Mouse (Mus musculus) liver, adult 2 months (tissue): ENCODE measurements around the gene Ssh3. TPM values are rescaled to one million over a fixed set of nuclear protein-coding genes. Genes with fewer than 3 reads are reported as not detected.
A peak's percentile ranks its signal among the peaks of the same experiment; 100 is the strongest.
"Not testable (repeated sequence)": the region's sequence is repeated elsewhere in the genome, so short reads cannot be mapped to it uniquely, and the experiment has no call there.

Experiments used
- DNase-seq: peaks from one replicate; pipeline ENCODE4 v3.0.0-alpha.2; 2011; ENCODE audit warnings: low read depth, low spot score; ENCODE audit errors: extremely low read depth
- H3K27ac ChIP-seq: fragments of 200-500 bp; replicated peaks from 2 replicates; pipeline ENCODE4 v1.5.1; 2012; ENCODE audit warnings: low read depth, mild to moderate bottlenecking, control low read depth, inconsistent platforms, low read length; ENCODE audit not compliant: insufficient read depth
- H3K27me3 ChIP-seq: fragments of 200-500 bp; 2 replicates; pipeline ENCODE4 v1.6.1; 2012; ENCODE audit warnings: mild to moderate bottlenecking, moderate library complexity, low read length, inconsistent platforms; ENCODE audit not compliant: control insufficient read depth, insufficient read depth
- H3K36me3 ChIP-seq: fragments of 200-500 bp; 2 replicates; pipeline ENCODE4 v1.6.1; 2012; ENCODE audit warnings: low read length, inconsistent platforms; ENCODE audit not compliant: control insufficient read depth, insufficient read depth
- H3K4me1 ChIP-seq: fragments of 200-500 bp; 2 replicates; pipeline ENCODE4 v1.6.1; 2011; ENCODE audit warnings: low read length; ENCODE audit not compliant: control insufficient read depth, insufficient read depth
- H3K4me3 ChIP-seq: fragments of 200-500 bp; 2 replicates; pipeline ENCODE4 v1.5.1; 2011; ENCODE audit warnings: low read depth, mild to moderate bottlenecking, control low read depth, low read length, moderate library complexity; ENCODE audit not compliant: insufficient read depth
- H3K79me2 ChIP-seq: fragments of 200-500 bp; 2 replicates; pipeline ENCODE4 v1.6.1; 2012; ENCODE audit warnings: inconsistent platforms, mild to moderate bottlenecking, low read length, moderate library complexity; ENCODE audit not compliant: control insufficient read depth, insufficient read depth
- H3K9ac ChIP-seq: fragments of 200-500 bp; 2 replicates; pipeline ENCODE4 v1.6.1; 2012; ENCODE audit warnings: low read depth, mild to moderate bottlenecking, control low read depth, inconsistent platforms, low read length
- CTCF ChIP-seq: fragments of 200-500 bp; IDR thresholded peaks from 2 replicates; pipeline ENCODE4 v1.5.1; 2011; ENCODE audit warnings: low read depth, low read length, control low read depth
- POLR2A ChIP-seq: fragments of 200-500 bp; IDR thresholded peaks from 2 replicates; pipeline ENCODE4 v1.6.1; 2011; ENCODE audit warnings: low read length, control low read depth; ENCODE audit not compliant: insufficient read depth; ENCODE audit errors: extremely low read depth
- whole genome bisulfite sequencing: fragments of 180-500 bp; shearing (Covaris S2); methylation state at CpG from one replicate; pipeline ENCODE4 v1.1.7; 2018; 5-methylcytosine and 5-hydroxymethylcytosine counted together
- polyA plus RNA-seq: library from polyadenylated mRNA; depleted of rRNA; stranded (reverse); fragments of >200 nt; gene quantifications from 2 replicates; pipeline ENCODE4 v1.2.3, GENCODE M21; 2012
- total RNA-seq: library from RNA; depleted of rRNA; stranded (reverse); fragments of >200 nt; gene quantifications from 2 replicates; pipeline ENCODE4 v1.2.3, GENCODE M21; 2014

Ssh3 gene
- total and polyA plus RNA-seq, 2 experiments, result 11.5 to 29.2 TPM

GRCm38 (mm10) chr19:4261038-4261698, 7.8 kb downstream of the Ssh3 start:
- WGBS, result 55% methylated on average over 8 of the region's 8 CpGs

GRCm38 (mm10) chr19:4257897-4258252, 11.1 kb downstream of the Ssh3 start:
- Histone ChIP-seq H3K27me3 (no peaks in the 10 kb centered on the region), H3K36me3 (no peaks in the 10 kb centered on the region), H3K4me3 (no peak overlapping the region), H3K79me2 (no peaks in the 10 kb centered on the region), H3K27ac (no peak overlapping the region), H3K9ac (no peak overlapping the region; the same call in 1 of the 2 replicates), H3K4me1 (no peaks in the 10 kb centered on the region)
- TF ChIP-seq POLR2A, result no peak
- TF ChIP-seq CTCF, result no peak
- WGBS, result 40% methylated on average over 12 of the region's 12 CpGs
- DNase-seq, result no peak

More at GRCm38 (mm10) chr19:4261038-4261698, 7.8 kb downstream of the Ssh3 start:
- H3K9ac ChIP-seq, result no peak overlapping the region
- H3K79me2 ChIP-seq, result no peaks in the 10 kb centered on the region
- no peak for DNase-seq
- H3K4me3 ChIP-seq, result no peak overlapping the region
- H3K4me1 ChIP-seq, result no peaks in the 10 kb centered on the region; the same call in 1 of the 2 replicates
- no peaks in the 10 kb centered on the region for H3K36me3 ChIP-seq
- TF ChIP-seq POLR2A (no peak), CTCF (no peak)
- H3K27me3 ChIP-seq, result no peaks in the 10 kb centered on the region
- H3K27ac ChIP-seq, result no peak overlapping the region

GRCm38 (mm10) chr19:4257216-4257896, 11.6 kb downstream of the Ssh3 start:
- 2% methylated on average over 41 of the region's 41 CpGs for WGBS
- H3K79me2 ChIP-seq, result no peaks in the 10 kb centered on the region
- TF ChIP-seq POLR2A (no peak), CTCF (peak; percentile 95)
- H3K4me3 ChIP-seq, result peak overlapping the region; percentile 67
- no peaks in the 10 kb centered on the region for H3K36me3 ChIP-seq
- H3K27ac ChIP-seq, result no peak overlapping the region
- DNase-seq, result peak; percentile 84
- peak overlapping the region; percentile 50 for H3K9ac ChIP-seq
- H3K27me3 ChIP-seq, result no peaks in the 10 kb centered on the region
- H3K4me1 ChIP-seq, result no peaks in the 10 kb centered on the region

- no peaks in the 10 kb centered on the region for H3K27me3 ChIP-seq
- H3K27ac ChIP-seq, result no peak overlapping the region
- DNase-seq, result no peak
- H3K4me3 ChIP-seq, result no peak overlapping the region
- no peaks in the 10 kb centered on the region for H3K79me2 ChIP-seq
- no peaks in the 10 kb centered on the region for H3K36me3 ChIP-seq
- no peak overlapping the region for H3K9ac ChIP-seq
- 87% methylated on average over 11 of the region's 11 CpGs for whole genome bisulfite sequencing
- H3K4me1 ChIP-seq, result no peaks in the 10 kb centered on the region
- no peak for TF ChIP-seq POLR2A
- TF ChIP-seq CTCF, result no peak; the same call in 1 of the 2 replicates
These were observed 13.3 kb downstream of the Ssh3 start for GRCm38 (mm10) chr19:4255583-4256162.

- Histone ChIP-seq H3K27ac (no peak overlapping the region), H3K36me3 (no peaks in the 10 kb centered on the region), H3K27me3 (no peaks in the 10 kb centered on the region), H3K4me1 (no peaks in the 10 kb centered on the region), H3K9ac (no peak overlapping the region), H3K4me3 (no peak overlapping the region), H3K79me2 (no peaks in the 10 kb centered on the region)
- TF ChIP-seq CTCF, result no peak
- TF ChIP-seq POLR2A, result no peak
- DNase-seq, result no peak
- WGBS, result 95% methylated on average over 7 of the region's 7 CpGs
These were observed 14.8 kb downstream of the Ssh3 start for GRCm38 (mm10) chr19:4254230-4254629.

- not testable (repeated sequence) for H3K27me3 ChIP-seq, H3K4me3 ChIP-seq, DNase-seq, H3K79me2 ChIP-seq, H3K4me1 ChIP-seq, H3K36me3 ChIP-seq, H3K9ac ChIP-seq, H3K27ac ChIP-seq
- 35% methylated on average over 1 of the region's 1 CpGs for WGBS
These were observed 20.3 kb downstream of the Ssh3 start for GRCm38 (mm10) chr19:4248683-4249082.
